Comparison of ENCODE assay signal across 8 mouse cellular contexts in the genomic region with DNA sequence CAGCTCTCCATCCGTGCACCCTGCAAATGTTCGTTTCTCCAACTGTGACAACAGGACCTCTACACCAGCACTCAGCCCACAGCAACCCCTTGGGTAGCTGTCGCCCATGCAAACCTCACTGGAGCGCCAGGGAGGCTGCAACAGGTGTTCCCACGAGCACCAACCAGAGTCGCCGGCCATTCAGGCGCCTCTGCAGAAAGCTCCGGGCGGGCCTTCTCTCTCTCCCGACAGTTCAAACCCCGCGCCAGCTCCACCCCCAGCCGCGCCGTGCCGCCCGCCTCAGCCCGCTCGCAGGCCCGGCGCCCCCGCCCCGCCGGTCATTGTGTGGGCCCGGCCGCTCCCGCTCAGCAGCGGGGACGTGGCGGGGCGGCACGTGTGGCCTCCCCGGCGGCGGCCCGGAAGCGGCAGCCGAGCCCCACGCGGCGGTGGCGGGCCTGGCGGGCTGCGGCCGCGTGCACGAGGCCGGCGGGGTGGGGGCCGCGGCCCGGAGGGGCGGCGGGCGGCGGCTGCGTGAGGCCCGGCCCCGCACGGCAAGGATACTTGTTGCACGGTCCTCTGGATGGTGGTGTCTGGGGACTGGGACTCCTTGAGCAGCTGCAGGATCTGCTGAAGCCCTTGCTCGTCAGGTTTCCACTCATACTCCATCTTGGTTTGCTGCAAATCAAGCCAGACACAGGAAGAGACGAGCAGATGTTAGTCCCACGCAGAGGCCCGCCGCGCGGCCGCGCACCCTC. TPM values are rescaled to one million over a fixed set of nuclear protein-coding genes. Genes with fewer than 3 reads are reported as not detected.
DNase-seq lines count a peak whose midpoint lies in the region; ATAC-seq and TF ChIP-seq lines count a peak whose summit lies in the region.

No protein-coding gene starts in this region.

- no peak for TF ChIP-seq POLR2A in olfactory bulb, adult 2 months (IDR thresholded peaks at IDR 0.05; ENCODE audit: insufficient read depth, low read depth, low read length)
- 0 out of 2 replicates have a peak, but pooled peaks have one; percentile 25 for TF ChIP-seq POLR2A in thymus, adult 2 months (IDR thresholded peaks at IDR 0.05; ENCODE audit: control insufficient read depth, extremely low read depth, insufficient read depth, low read length, poor library complexity)

- H3K27me3 ChIP-seq in forebrain, embryonic 12.5 days, result no peaks in the 10 kb centered on the region
- no peaks in the 10 kb centered on the region for H3K27me3 ChIP-seq in heart, postnatal 0 days (ENCODE audit: control insufficient read depth, insufficient read depth, low read length)
- no peaks in the 10 kb centered on the region for H3K27me3 ChIP-seq in lung, embryonic 16.5 days (ENCODE audit: control insufficient read depth, insufficient read depth, low read depth, low read length)
- H3K27me3 ChIP-seq in thymus, adult 2 months (ENCODE audit: control insufficient read depth, insufficient read depth, low read length), result no peaks in the 10 kb centered on the region

- H3K27ac ChIP-seq in forebrain, embryonic 12.5 days, result peak overlapping the region; percentile 93
- H3K27ac ChIP-seq in heart, postnatal 0 days (ENCODE audit: low read depth), result peak overlapping the region; percentile 98
- peak overlapping the region; percentile 98 for H3K27ac ChIP-seq in lung, embryonic 16.5 days (ENCODE audit: low read length)
- H3K27ac ChIP-seq in olfactory bulb, adult 2 months (ENCODE audit: insufficient read depth, low read depth, low read length), result no peak overlapping the region; the same call in 1 of the 2 replicates
- H3K27ac ChIP-seq in thymus, adult 2 months (ENCODE audit: control insufficient read depth, insufficient read depth, low read length), result peak overlapping the region; percentile 33; the same call in 1 of the 2 replicates

- peaks cover 29% of the 10 kb centered on the region for H3K36me3 ChIP-seq in forebrain, embryonic 12.5 days (replicated peaks)
- H3K36me3 ChIP-seq in heart, postnatal 0 days (replicated peaks; ENCODE audit: control insufficient read depth, insufficient read depth, low read length), result peaks cover 24% of the 10 kb centered on the region
- H3K36me3 ChIP-seq in lung, embryonic 16.5 days (ENCODE audit: control insufficient read depth, insufficient read depth, low read length), result peaks cover 18% of the 10 kb centered on the region
- H3K36me3 ChIP-seq in thymus, adult 2 months (ENCODE audit: control insufficient read depth, insufficient read depth, low read length), result peaks cover 8% of the 10 kb centered on the region

- DNase-seq in ES-CJ7 (ENCODE audit: low read depth, low spot score), result peak; percentile 56
- peak; percentile 34 for DNase-seq in c-Kit-negative CD71-positive TER-119-positive erythroid progenitor cells, embryonic 14.5 days (ENCODE audit: low read depth, low spot score)
- peak; percentile 27 for DNase-seq in heart, postnatal 0 days (ENCODE audit: low spot score)
- peak; percentile 74 to 78 for DNase-seq in kidney, postnatal 4 days
- DNase-seq in thymus, adult 2 months, result peak; percentile 68

- peaks cover 36% of the 10 kb centered on the region for H3K4me1 ChIP-seq in forebrain, embryonic 12.5 days
- peaks cover 16% of the 10 kb centered on the region for H3K4me1 ChIP-seq in heart, postnatal 0 days (ENCODE audit: control insufficient read depth, insufficient read depth)
- peaks cover 13% of the 10 kb centered on the region for H3K4me1 ChIP-seq in lung, embryonic 16.5 days (replicated peaks; ENCODE audit: control insufficient read depth, insufficient read depth, low read length)
- peaks cover 7% of the 10 kb centered on the region for H3K4me1 ChIP-seq in olfactory bulb, adult 2 months (ENCODE audit: control insufficient read depth, insufficient read depth, low read length)
- peaks cover 4% of the 10 kb centered on the region; the same call in 1 of the 2 replicates for H3K4me1 ChIP-seq in thymus, adult 2 months (replicated peaks; ENCODE audit: control insufficient read depth, insufficient read depth, low read length)

- TF ChIP-seq CTCF in heart, postnatal 0 days (IDR thresholded peaks at IDR 0.05; ENCODE audit: low read depth), result no peak
- TF ChIP-seq CTCF in olfactory bulb, adult 2 months (IDR thresholded peaks at IDR 0.05; ENCODE audit: insufficient read depth, low read depth, low read length), result no peak
- TF ChIP-seq CTCF in thymus, adult 2 months (IDR thresholded peaks at IDR 0.05; ENCODE audit: borderline replicate concordance, control insufficient read depth, extremely low read depth, insufficient read depth, low read length, poor library complexity), result no peak

- TF ChIP-seq EP300 in heart, postnatal 0 days (IDR thresholded peaks at IDR 0.05; ENCODE audit: low read depth), result no peak

- ATAC-seq in forebrain, embryonic 12.5 days (ENCODE audit: low FRiP score), result peak; percentile 61
- ATAC-seq in heart, postnatal 0 days (ENCODE audit: insufficient read depth, low read depth), result peak; percentile 74
- ATAC-seq in lung, embryonic 16.5 days (ENCODE audit: low read depth), result peak; percentile 82

- peak overlapping the region; percentile 70 for H3K4me3 ChIP-seq in forebrain, embryonic 12.5 days (replicated peaks)
- H3K4me3 ChIP-seq in heart, postnatal 0 days (ENCODE audit: low read depth, low read length), result peak overlapping the region; percentile 86
- peak overlapping the region; percentile 94 for H3K4me3 ChIP-seq in lung, embryonic 16.5 days (ENCODE audit: low read length)
- peak overlapping the region; percentile 86 for H3K4me3 ChIP-seq in olfactory bulb, adult 2 months (ENCODE audit: insufficient read depth, low read depth, low read length)
- peak overlapping the region; percentile 69 for H3K4me3 ChIP-seq in thymus, adult 2 months (ENCODE audit: control insufficient read depth, insufficient read depth, low read length)

- no peaks in the 10 kb centered on the region for H3K9me3 ChIP-seq in forebrain, embryonic 12.5 days
- H3K9me3 ChIP-seq in heart, postnatal 0 days (replicated peaks; ENCODE audit: control insufficient read depth, low read length), result no peaks in the 10 kb centered on the region
- no peaks in the 10 kb centered on the region for H3K9me3 ChIP-seq in lung, embryonic 16.5 days (ENCODE audit: control insufficient read depth, low read length)

- H3K4me2 ChIP-seq in forebrain, embryonic 12.5 days, result peak overlapping the region; percentile 85
- H3K4me2 ChIP-seq in heart, postnatal 0 days (ENCODE audit: low read depth, low read length), result peak overlapping the region; percentile 80
- H3K4me2 ChIP-seq in lung, embryonic 16.5 days (ENCODE audit: low read depth, low read length), result peak overlapping the region; percentile 67

- peak overlapping the region; percentile 70 for H3K9ac ChIP-seq in forebrain, embryonic 12.5 days
- H3K9ac ChIP-seq in heart, postnatal 0 days (replicated peaks; ENCODE audit: low read depth, low read length), result peak overlapping the region; percentile 87
- H3K9ac ChIP-seq in lung, embryonic 16.5 days (ENCODE audit: low read length), result peak overlapping the region; percentile 95

- 1% methylated on average over 47 of the region's 71 CpGs for WGBS in forebrain, embryonic 12.5 days
- 0% methylated on average over 46 of the region's 71 CpGs for WGBS in heart, postnatal 0 days
- WGBS in lung, embryonic 16.5 days, result under 1% methylated on average over 44 of the region's 71 CpGs
- WGBS in olfactory bulb, adult 2 months, result 8% methylated on average over 71 of the region's 71 CpGs
- 3% methylated on average over 69 of the region's 71 CpGs for WGBS in thymus, adult 2 months

RNA-seq across cellular contexts. Expression of gene Tnpo1, which starts 35.9 kb away (rescaled TPM):
- 84.2 and 99.5 TPM in 2 replicates for polyA plus RNA-seq in forebrain, embryonic 12.5 days (2016; fragmentation: Nextera tagmentation; extraction: Ambion mirVana)
- total RNA-seq in heart, postnatal 0 days (2014; rRNA removed; ENCODE audit: low replicate concordance), result 55.7 and 63.4 TPM in 2 replicates
- 20.5 and 22.6 TPM in 2 replicates for polyA plus RNA-seq in heart, postnatal 0 days (2015; fragmentation: Nextera tagmentation; extraction: Ambion mirVana)
- 48.1 and 51.0 TPM in 2 replicates for polyA plus RNA-seq in lung, embryonic 16.5 days (2015; fragmentation: Nextera tagmentation; extraction: Ambion mirVana)
- polyA plus RNA-seq in olfactory bulb, adult 2 months (2012; ENCODE audit: insufficient read depth, insufficient read length, low replicate concordance, missing spikeins), result 108 TPM in 1 of 2 replicates, not detected in the other
- polyA plus RNA-seq in thymus, adult 2 months (2012; rRNA removed), result 35.9 and 40.7 TPM in 2 replicates
